Mouse (Mus musculus): ENCODE measurements at regions not wholly inside any gene's neighbourhood (a gene's known extent, or its start where the extent isn't known, plus 50 kb on each side); places are given as distances from the start of the nearest gene placed in this dataset. TPM values are rescaled to one million over a fixed set of nuclear protein-coding genes. Genes with fewer than 3 reads are reported as not detected.

- no peak overlapping the region for H3K4me3 ChIP-seq (replicated peaks; ENCODE audit: low read length)
- no peak overlapping the region for H3K4me2 ChIP-seq (ENCODE audit: low read length)
- 66% methylated on average over 5 of the region's 5 CpGs for WGBS
- ATAC-seq, result no peak
- H3K27ac ChIP-seq (ENCODE audit: low read length), result no peak overlapping the region
- no peaks in the 10 kb centered on the region for H3K9me3 ChIP-seq (ENCODE audit: control insufficient read depth, low read length)
- H3K4me1 ChIP-seq (replicated peaks; ENCODE audit: control insufficient read depth, insufficient read depth, low read length), result peaks cover 6% of the 10 kb centered on the region; the same call in 1 of the 2 replicates
- H3K27me3 ChIP-seq (replicated peaks; ENCODE audit: control insufficient read depth, insufficient read depth, low read length), result no peaks in the 10 kb centered on the region
- no peak overlapping the region for H3K9ac ChIP-seq (replicated peaks; ENCODE audit: low read depth, low read length)
- no peaks in the 10 kb centered on the region for H3K36me3 ChIP-seq (ENCODE audit: control insufficient read depth, insufficient read depth)
Measured at GRCm38 (mm10) chr8:109424004-109424403, 69.8 kb upstream of the Pmfbp1 start.

GRCm38 (mm10) chr8:109428551-109428950 lies 65.3 kb upstream of the Pmfbp1 start:
- no peak for ATAC-seq
- H3K27me3 ChIP-seq (replicated peaks; ENCODE audit: control insufficient read depth, insufficient read depth, low read length), result no peaks in the 10 kb centered on the region
- no peak overlapping the region for H3K9ac ChIP-seq (replicated peaks; ENCODE audit: low read depth, low read length)
- H3K4me2 ChIP-seq (ENCODE audit: low read length), result no peak overlapping the region
- H3K4me3 ChIP-seq (replicated peaks; ENCODE audit: low read length), result no peak overlapping the region
- no peaks in the 10 kb centered on the region for H3K4me1 ChIP-seq (replicated peaks; ENCODE audit: control insufficient read depth, insufficient read depth, low read length)
- 89% methylated on average over 9 of the region's 9 CpGs for WGBS
- H3K9me3 ChIP-seq (ENCODE audit: control insufficient read depth, low read length), result no peaks in the 10 kb centered on the region
- H3K27ac ChIP-seq (ENCODE audit: low read length), result no peak overlapping the region
- H3K36me3 ChIP-seq (ENCODE audit: control insufficient read depth, insufficient read depth), result no peaks in the 10 kb centered on the region

GRCm38 (mm10) chr8:109434538-109434937 lies 59.3 kb upstream of the Pmfbp1 start:
- no peak for ATAC-seq
- Histone ChIP-seq H3K4me1 (replicated peaks; ENCODE audit: control insufficient read depth, insufficient read depth, low read length) (peaks cover 6% of the 10 kb centered on the region), H3K36me3 (ENCODE audit: control insufficient read depth, insufficient read depth) (no peaks in the 10 kb centered on the region), H3K9me3 (ENCODE audit: control insufficient read depth, low read length) (no peaks in the 10 kb centered on the region), H3K27ac (ENCODE audit: low read length) (no peak overlapping the region), H3K4me2 (ENCODE audit: low read length) (no peak overlapping the region), H3K27me3 (replicated peaks; ENCODE audit: control insufficient read depth, insufficient read depth, low read length) (no peaks in the 10 kb centered on the region), H3K9ac (replicated peaks; ENCODE audit: low read depth, low read length) (no peak overlapping the region), H3K4me3 (replicated peaks; ENCODE audit: low read length) (no peak overlapping the region)
- WGBS, result 95% methylated on average over 12 of the region's 12 CpGs

- Histone ChIP-seq H3K27ac (ENCODE audit: low read length) (peak overlapping the region; percentile 87), H3K27me3 (replicated peaks; ENCODE audit: control insufficient read depth, insufficient read depth, low read length) (no peaks in the 10 kb centered on the region), H3K9me3 (ENCODE audit: control insufficient read depth, low read length) (no peaks in the 10 kb centered on the region), H3K9ac (replicated peaks; ENCODE audit: low read depth, low read length) (no peak overlapping the region), H3K4me2 (ENCODE audit: low read length) (peak overlapping the region; percentile 59), H3K36me3 (ENCODE audit: control insufficient read depth, insufficient read depth) (no peaks in the 10 kb centered on the region), H3K4me3 (replicated peaks; ENCODE audit: low read length) (no peak overlapping the region), H3K4me1 (replicated peaks; ENCODE audit: control insufficient read depth, insufficient read depth, low read length) (peaks cover 6% of the 10 kb centered on the region)
- 61% methylated on average over 4 of the region's 4 CpGs for WGBS
- ATAC-seq, result no peak
Measured at GRCm38 (mm10) chr8:109436056-109436455, 57.8 kb upstream of the Pmfbp1 start.

GRCm38 (mm10) chr8:109436830-109437567 lies 56.8 kb upstream of the Pmfbp1 start:
- Histone ChIP-seq H3K4me3 (replicated peaks; ENCODE audit: low read length) (peak overlapping the region; percentile 35), H3K9ac (replicated peaks; ENCODE audit: low read depth, low read length) (peak overlapping the region; percentile 51), H3K36me3 (ENCODE audit: control insufficient read depth, insufficient read depth) (no peaks in the 10 kb centered on the region), H3K9me3 (ENCODE audit: control insufficient read depth, low read length) (no peaks in the 10 kb centered on the region), H3K4me2 (ENCODE audit: low read length) (peak overlapping the region; percentile 59), H3K4me1 (replicated peaks; ENCODE audit: control insufficient read depth, insufficient read depth, low read length) (peaks cover 6% of the 10 kb centered on the region), H3K27me3 (replicated peaks; ENCODE audit: control insufficient read depth, insufficient read depth, low read length) (no peaks in the 10 kb centered on the region), H3K27ac (ENCODE audit: low read length) (peak overlapping the region; percentile 87)
- 4% methylated on average over 19 of the region's 19 CpGs for WGBS
- ATAC-seq, result peak; percentile 91

GRCm38 (mm10) chr8:109438531-109438930 lies 55.3 kb upstream of the Pmfbp1 start:
- ATAC-seq, result no peak
- H3K27ac ChIP-seq (ENCODE audit: low read length), result no peak overlapping the region

More at GRCm38 (mm10) chr8:109438531-109438930, 55.3 kb upstream of the Pmfbp1 start:
- H3K4me2 ChIP-seq (ENCODE audit: low read length), result no peak overlapping the region
- peaks cover 6% of the 10 kb centered on the region for H3K4me1 ChIP-seq (replicated peaks; ENCODE audit: control insufficient read depth, insufficient read depth, low read length)
- WGBS, result over 99% methylated on average over 7 of the region's 7 CpGs
- no peaks in the 10 kb centered on the region for H3K36me3 ChIP-seq (ENCODE audit: control insufficient read depth, insufficient read depth)
- no peaks in the 10 kb centered on the region for H3K27me3 ChIP-seq (replicated peaks; ENCODE audit: control insufficient read depth, insufficient read depth, low read length)
- H3K9ac ChIP-seq (replicated peaks; ENCODE audit: low read depth, low read length), result no peak overlapping the region
- no peaks in the 10 kb centered on the region for H3K9me3 ChIP-seq (ENCODE audit: control insufficient read depth, low read length)
- H3K4me3 ChIP-seq (replicated peaks; ENCODE audit: low read length), result no peak overlapping the region

Small RNA genes in the stretch of these regions (microRNA-seq; reads per million reads assigned to microRNA genes)
- not detected for gene Gm23163

Measured in forebrain, embryonic 16.5 days (tissue).